In genomic region chr9:96690461-96690863, GRCm38 (mm10) we compare ENCODE assay signal across 11 mouse cellular contexts. TPM values are rescaled to one million over a fixed set of nuclear protein-coding genes. Genes with fewer than 3 reads are reported as not detected.
DNase-seq lines count a peak whose midpoint lies in the region; ATAC-seq lines count a peak whose summit lies in the region.
"Had no signal": no experiment of that assay in that cellular context is flagged by ENCODE, and none has a peak within 500 bp of the region (broad histone marks: within the 10 kb centered on the region; RNA-seq: fewer than 3 reads in every experiment).

No protein-coding gene starts in this region.

- no peaks in the 10 kb centered on the region for H3K27me3 ChIP-seq in kidney, embryonic 14.5 days (ENCODE audit: control insufficient read depth, insufficient read depth, low read length)
- H3K27me3 ChIP-seq: intestine, embryonic 15.5 days; lung, embryonic 15.5 days had no signal

- DNase-seq in kidney, postnatal 14 days: no peak
- peak; percentile 45 for DNase-seq in R1 (ENCODE audit: low read depth, low spot score)
- DNase-seq in brain, adult 2 months (ENCODE audit: low read depth, low spot score): peak; percentile 68
- DNase-seq in forelimb bud, embryonic 11.5 days (ENCODE audit: low read depth, low spot score): peak; percentile 33
- DNase-seq in right cerebral cortex, postnatal 36 days (ENCODE audit: low spot score in 2 of 2): no peak
- no peak for DNase-seq in adrenal gland, postnatal 4 days (ENCODE audit: low spot score in 2 of 2)
- DNase-seq: thymus, postnatal 14 days had no signal

- peak; percentile 60; the same call in 1 of the 2 replicates for ATAC-seq in kidney, embryonic 14.5 days (ENCODE audit: low FRiP score, low TSS enrichment)
- ATAC-seq: intestine, embryonic 15.5 days had no signal

- no peak overlapping the region for H3K4me3 ChIP-seq in kidney, embryonic 14.5 days (ENCODE audit: low read length)
- H3K4me3 ChIP-seq: forebrain, embryonic 12.5 days; intestine, embryonic 15.5 days; lung, embryonic 15.5 days had no signal

- H3K4me2 ChIP-seq in kidney, embryonic 14.5 days (replicated peaks; ENCODE audit: low read depth, low read length): no peak overlapping the region
- H3K4me2 ChIP-seq: forebrain, embryonic 12.5 days; intestine, embryonic 15.5 days; lung, embryonic 15.5 days had no signal

- H3K9me3 ChIP-seq in kidney, embryonic 14.5 days (ENCODE audit: control insufficient read depth, low read length): no peaks in the 10 kb centered on the region
- H3K9me3 ChIP-seq: forebrain, embryonic 12.5 days; intestine, embryonic 15.5 days; lung, embryonic 15.5 days had no signal

- no peak overlapping the region for H3K27ac ChIP-seq in kidney, embryonic 14.5 days (ENCODE audit: low read depth, low read length)
- H3K27ac ChIP-seq: forebrain, embryonic 12.5 days; intestine, embryonic 15.5 days had no signal

- no peaks in the 10 kb centered on the region for H3K4me1 ChIP-seq in kidney, embryonic 14.5 days (ENCODE audit: control insufficient read depth, insufficient read depth, low read length)

- H3K36me3 ChIP-seq in kidney, embryonic 14.5 days (ENCODE audit: control insufficient read depth, insufficient read depth, low read length): peaks cover 29% of the 10 kb centered on the region; the same call in 1 of the 2 replicates

- WGBS in kidney, embryonic 14.5 days: 58% methylated on average over 4 of the region's 4 CpGs

- no peak overlapping the region for H3K9ac ChIP-seq in kidney, embryonic 14.5 days (ENCODE audit: low read depth, low read length)
- H3K9ac ChIP-seq: forebrain, embryonic 12.5 days; intestine, embryonic 15.5 days; lung, embryonic 15.5 days had no signal

RNA-seq across cellular contexts. Expression of gene Rasa2, which starts 59.0 kb away (rescaled TPM):
- 14.5 and 18.9 TPM in 2 replicates for polyA plus RNA-seq in kidney, embryonic 14.5 days (2014; fragmentation: Nextera tagmentation; extraction: Ambion mirVana)
- 10 to 100 TPM; 17.5 to 21.2 TPM for total RNA-seq in adrenal gland, postnatal 4 days (2021)

Comparison
In these comparisons a context has a peak if more than half of its experiments do, and no peak if none do; other contexts are left out.
1. DNase-seq: peak in R1 (single experiment), brain, adult 2 months (single experiment) and forelimb bud, embryonic 11.5 days (single experiment); none in kidney, postnatal 14 days (single experiment), right cerebral cortex, postnatal 36 days (0 of 2) and adrenal gland, postnatal 4 days (0 of 2).